Mouse (Mus musculus): Measurements from ENCODE around the gene Anks3.

Gene Anks3

GRCm38 (mm10) chr16:4904878-4905277, 59.1 kb downstream of the Anks3 start:
- Histone ChIP-seq H3K27me3 (ENCODE audit: insufficient read depth, low read length) (no peaks in the 10 kb centered on the region), H3K36me3 (ENCODE audit: insufficient read depth, low read length) (peaks cover 16% of the 10 kb centered on the region), H3K4me3 (replicated peaks; ENCODE audit: low read length) (no peak overlapping the region), H3K4me1 (replicated peaks; ENCODE audit: low read depth, low read length) (peaks cover 46% of the 10 kb centered on the region), H3K9me3 (ENCODE audit: low read length) (no peaks in the 10 kb centered on the region)
- TF ChIP-seq NANOG (IDR thresholded peaks at IDR 0.05; ENCODE audit: borderline replicate concordance, low read length) (no peak), CTCF (conservative IDR thresholded peaks at IDR 0.05; ENCODE audit: low read length) (no peak), POU5F1 (IDR thresholded peaks at IDR 0.05; ENCODE audit: borderline replicate concordance, low read length) (no peak)

- H3K36me3 ChIP-seq (ENCODE audit: insufficient read depth, low read length): peaks cover 9% of the 10 kb centered on the region
- H3K27me3 ChIP-seq (ENCODE audit: insufficient read depth, low read length): no peaks in the 10 kb centered on the region
- no peak for TF ChIP-seq POU5F1 (IDR thresholded peaks at IDR 0.05; ENCODE audit: borderline replicate concordance, low read length)
- TF ChIP-seq NANOG (IDR thresholded peaks at IDR 0.05; ENCODE audit: borderline replicate concordance, low read length): no peak
- TF ChIP-seq CTCF (conservative IDR thresholded peaks at IDR 0.05; ENCODE audit: low read length): no peak
- peaks cover 49% of the 10 kb centered on the region for H3K4me1 ChIP-seq (replicated peaks; ENCODE audit: low read depth, low read length)
- H3K9me3 ChIP-seq (ENCODE audit: low read length): no peaks in the 10 kb centered on the region
- no peak overlapping the region for H3K4me3 ChIP-seq (replicated peaks; ENCODE audit: low read length)
These were observed 60.4 kb downstream of the Anks3 start for GRCm38 (mm10) chr16:4903491-4904102.

GRCm38 (mm10) chr16:4902390-4902789, 61.6 kb downstream of the Anks3 start:
- Histone ChIP-seq H3K4me1 (replicated peaks; ENCODE audit: low read depth, low read length) (peaks cover 48% of the 10 kb centered on the region), H3K27me3 (ENCODE audit: insufficient read depth, low read length) (no peaks in the 10 kb centered on the region), H3K36me3 (ENCODE audit: insufficient read depth, low read length) (peaks cover 6% of the 10 kb centered on the region), H3K9me3 (ENCODE audit: low read length) (no peaks in the 10 kb centered on the region), H3K4me3 (replicated peaks; ENCODE audit: low read length) (no peak overlapping the region)
- TF ChIP-seq NANOG (IDR thresholded peaks at IDR 0.05; ENCODE audit: borderline replicate concordance, low read length) (no peak), POU5F1 (IDR thresholded peaks at IDR 0.05; ENCODE audit: borderline replicate concordance, low read length) (no peak), CTCF (conservative IDR thresholded peaks at IDR 0.05; ENCODE audit: low read length) (no peak)

- Histone ChIP-seq H3K36me3 (ENCODE audit: insufficient read depth, low read length) (peaks cover 5% of the 10 kb centered on the region), H3K27me3 (ENCODE audit: insufficient read depth, low read length) (no peaks in the 10 kb centered on the region), H3K9me3 (ENCODE audit: low read length) (no peaks in the 10 kb centered on the region), H3K4me3 (replicated peaks; ENCODE audit: low read length) (no peak overlapping the region), H3K4me1 (replicated peaks; ENCODE audit: low read depth, low read length) (peaks cover 54% of the 10 kb centered on the region)
- TF ChIP-seq NANOG (IDR thresholded peaks at IDR 0.05; ENCODE audit: borderline replicate concordance, low read length) (no peak), POU5F1 (IDR thresholded peaks at IDR 0.05; ENCODE audit: borderline replicate concordance, low read length) (no peak), CTCF (conservative IDR thresholded peaks at IDR 0.05; ENCODE audit: low read length) (no peak)
These were observed 62.8 kb downstream of the Anks3 start for GRCm38 (mm10) chr16:4901167-4901566.

GRCm38 (mm10) chr16:4899711-4900110, 64.3 kb downstream of the Anks3 start:
- peaks cover 5% of the 10 kb centered on the region for H3K36me3 ChIP-seq (ENCODE audit: insufficient read depth, low read length)
- H3K9me3 ChIP-seq (ENCODE audit: low read length): no peaks in the 10 kb centered on the region
- H3K27me3 ChIP-seq (ENCODE audit: insufficient read depth, low read length): no peaks in the 10 kb centered on the region
- no peak overlapping the region for H3K4me3 ChIP-seq (replicated peaks; ENCODE audit: low read length)
- no peak for TF ChIP-seq CTCF (conservative IDR thresholded peaks at IDR 0.05; ENCODE audit: low read length)
- no peak for TF ChIP-seq NANOG (IDR thresholded peaks at IDR 0.05; ENCODE audit: borderline replicate concordance, low read length)
- no peak for TF ChIP-seq POU5F1 (IDR thresholded peaks at IDR 0.05; ENCODE audit: borderline replicate concordance, low read length)
- peaks cover 65% of the 10 kb centered on the region for H3K4me1 ChIP-seq (replicated peaks; ENCODE audit: low read depth, low read length)

GRCm38 (mm10) chr16:4898881-4899280, 65.1 kb downstream of the Anks3 start:
- TF ChIP-seq CTCF (conservative IDR thresholded peaks at IDR 0.05; ENCODE audit: low read length): no peak
- no peak for TF ChIP-seq NANOG (IDR thresholded peaks at IDR 0.05; ENCODE audit: borderline replicate concordance, low read length)
- no peak for TF ChIP-seq POU5F1 (IDR thresholded peaks at IDR 0.05; ENCODE audit: borderline replicate concordance, low read length)
- Histone ChIP-seq H3K9me3 (ENCODE audit: low read length) (no peaks in the 10 kb centered on the region), H3K4me1 (replicated peaks; ENCODE audit: low read depth, low read length) (peaks cover 73% of the 10 kb centered on the region), H3K27me3 (ENCODE audit: insufficient read depth, low read length) (no peaks in the 10 kb centered on the region), H3K4me3 (replicated peaks; ENCODE audit: low read length) (0 out of 2 replicates have a peak overlapping the region, but pooled peaks have one; percentile 23), H3K36me3 (ENCODE audit: insufficient read depth, low read length) (peaks cover 5% of the 10 kb centered on the region)

GRCm38 (mm10) chr16:4897146-4897730, 66.8 kb downstream of the Anks3 start:
- TF ChIP-seq NANOG (IDR thresholded peaks at IDR 0.05; ENCODE audit: borderline replicate concordance, low read length) (no peak), POU5F1 (IDR thresholded peaks at IDR 0.05; ENCODE audit: borderline replicate concordance, low read length) (no peak), CTCF (conservative IDR thresholded peaks at IDR 0.05; ENCODE audit: low read length) (peak; percentile 43)
- Histone ChIP-seq H3K27me3 (ENCODE audit: insufficient read depth, low read length) (no peaks in the 10 kb centered on the region), H3K36me3 (ENCODE audit: insufficient read depth, low read length) (no peaks in the 10 kb centered on the region), H3K9me3 (ENCODE audit: low read length) (no peaks in the 10 kb centered on the region), H3K4me1 (replicated peaks; ENCODE audit: low read depth, low read length) (peaks cover 86% of the 10 kb centered on the region), H3K4me3 (replicated peaks; ENCODE audit: low read length) (no peak overlapping the region)

- no peaks in the 10 kb centered on the region for H3K9me3 ChIP-seq (ENCODE audit: low read length)
- TF ChIP-seq NANOG (IDR thresholded peaks at IDR 0.05; ENCODE audit: borderline replicate concordance, low read length) (no peak), POU5F1 (IDR thresholded peaks at IDR 0.05; ENCODE audit: borderline replicate concordance, low read length) (no peak), CTCF (conservative IDR thresholded peaks at IDR 0.05; ENCODE audit: low read length) (no peak)
- H3K27me3 ChIP-seq (ENCODE audit: insufficient read depth, low read length): no peaks in the 10 kb centered on the region
- peaks cover 2% of the 10 kb centered on the region for H3K36me3 ChIP-seq (ENCODE audit: insufficient read depth, low read length)
- no peak overlapping the region for H3K4me3 ChIP-seq (replicated peaks; ENCODE audit: low read length)
- peaks cover 83% of the 10 kb centered on the region for H3K4me1 ChIP-seq (replicated peaks; ENCODE audit: low read depth, low read length)
These were observed 67.6 kb downstream of the Anks3 start for GRCm38 (mm10) chr16:4896249-4897027.
